Mouse (Mus musculus): ENCODE results near the gene Uhrf2.
"Not testable (repeated sequence)": the region's sequence is repeated elsewhere in the genome, so short reads cannot be mapped to it uniquely, and the experiment has no call there.

The Uhrf2 gene

GRCm38 (mm10) chr19:30029894-30030635 is at the start of gene Uhrf2:
Gene Uhrf2, plus strand, starts transcription at chr19:30030513.
- DNase-seq: peak; percentile 98

GRCm38 (mm10) chr19:29984208-29985005 is 45.9 kb upstream of the Uhrf2 start:
- DNase-seq: peak; percentile 30

- no peak for DNase-seq
Observed at GRCm38 (mm10) chr19:29986464-29987091, 43.7 kb upstream of the Uhrf2 start.

GRCm38 (mm10) chr19:30000406-30001365 is 29.6 kb upstream of the Uhrf2 start:
- DNase-seq: no peak

- DNase-seq: no peak
Observed at GRCm38 (mm10) chr19:30001550-30001949, 28.8 kb upstream of the Uhrf2 start.

- DNase-seq: no peak
Observed at GRCm38 (mm10) chr19:30003621-30004020, 26.7 kb upstream of the Uhrf2 start, which contains the start of gene Trpd52l3. Gene Trpd52l3, plus strand, starts transcription at chr19:30003790.

GRCm38 (mm10) chr19:30006371-30006770 is 23.9 kb upstream of the Uhrf2 start:
- DNase-seq: no peak

- DNase-seq: no peak
Observed at GRCm38 (mm10) chr19:30010520-30011296, 19.6 kb upstream of the Uhrf2 start.

GRCm38 (mm10) chr19:30014331-30014730 is 16.0 kb upstream of the Uhrf2 start:
- DNase-seq: no peak

GRCm38 (mm10) chr19:30016156-30016555 is 14.2 kb upstream of the Uhrf2 start:
- no peak for DNase-seq

- DNase-seq: not testable (repeated sequence)
Observed at GRCm38 (mm10) chr19:30023419-30023818, 6.9 kb upstream of the Uhrf2 start.

GRCm38 (mm10) chr19:30029002-30029710 is 1.2 kb upstream of the Uhrf2 start:
- DNase-seq: no peak

- no peak for DNase-seq
Observed at GRCm38 (mm10) chr19:30030636-30031467, 539 bp downstream of the Uhrf2 start.

- peak; percentile 28 for DNase-seq
Observed at GRCm38 (mm10) chr19:30031468-30031931, 1.2 kb downstream of the Uhrf2 start.

GRCm38 (mm10) chr19:30032206-30032605 is 1.9 kb downstream of the Uhrf2 start:
- no peak for DNase-seq

GRCm38 (mm10) chr19:30035361-30035760 is 5.0 kb downstream of the Uhrf2 start:
- DNase-seq: no peak

GRCm38 (mm10) chr19:30043691-30044090 is 13.4 kb downstream of the Uhrf2 start:
- DNase-seq: no peak

GRCm38 (mm10) chr19:30044630-30045029 is 14.3 kb downstream of the Uhrf2 start:
- DNase-seq: no peak

- peak; percentile 33 for DNase-seq
Observed at GRCm38 (mm10) chr19:30045857-30046256, 15.5 kb downstream of the Uhrf2 start.

GRCm38 (mm10) chr19:30050584-30050983 is 20.3 kb downstream of the Uhrf2 start:
- no peak for DNase-seq
